Mouse (Mus musculus) neural tube, embryonic 14.5 days (tissue): ENCODE results near the gene Diaph3. TPM values are rescaled to one million over a fixed set of nuclear protein-coding genes. Genes with fewer than 3 reads are reported as not detected.

ENCODE experiments used
- ATAC-seq: fragments of 200-750 bp; cut with Nextera tagmentation; 2 replicates; pipeline ENCODE4 v1.8.0; 2017; ENCODE audit warnings: low read depth, mild to moderate bottlenecking, moderate TSS enrichment, moderate library complexity
- H3K27ac ChIP-seq: fragments of 300-500 bp; sonication (generic); 2 replicates; pipeline ENCODE4 v1.5.1; 2014; ENCODE audit warnings: low read depth, mild to moderate bottlenecking, control low read depth, low read length, moderate library complexity, mixed read lengths
- H3K27me3 ChIP-seq: fragments of 300-500 bp; sonication (generic); 2 replicates; pipeline ENCODE4 v1.6.1; 2014; ENCODE audit warnings: low read length; ENCODE audit not compliant: control insufficient read depth, insufficient read depth
- H3K36me3 ChIP-seq: fragments of 300-500 bp; sonication (generic); 2 replicates; pipeline ENCODE4 v1.6.1; 2014; ENCODE audit warnings: low read length, mixed read lengths; ENCODE audit not compliant: control insufficient read depth, insufficient read depth
- H3K4me1 ChIP-seq: fragments of 300-500 bp; sonication (generic); 2 replicates; pipeline ENCODE4 v1.6.1; 2014; ENCODE audit warnings: low read length; ENCODE audit not compliant: control insufficient read depth, insufficient read depth
- H3K4me2 ChIP-seq: fragments of 300-500 bp; sonication (generic); 2 replicates; pipeline ENCODE4 v1.6.1; 2014; ENCODE audit warnings: mild to moderate bottlenecking, low read depth, low read length, control low read depth
- H3K4me3 ChIP-seq: fragments of 300-500 bp; sonication (generic); 2 replicates; pipeline ENCODE4 v1.5.1; 2014; ENCODE audit warnings: low read depth, low read length, control low read depth, mixed read lengths
- H3K9ac ChIP-seq: fragments of 300-500 bp; sonication (generic); replicated peaks from 2 replicates; pipeline ENCODE4 v1.6.1; 2014; ENCODE audit warnings: low read depth, mild to moderate bottlenecking, control low read depth, low read length, mixed read lengths
- H3K9me3 ChIP-seq: fragments of 300-500 bp; sonication (generic); 2 replicates; pipeline ENCODE4 v1.6.1; 2016; ENCODE audit warnings: low read length; ENCODE audit not compliant: control insufficient read depth
- WGBS: fragments of 180-500 bp; shearing (Covaris S2); extraction: QIAGEN DNeasy Blood & Tissue Kit; methylation state at CpG from one replicate; pipeline ENCODE4 v1.1.7; 2014; 5-methylcytosine and 5-hydroxymethylcytosine counted together
- microRNA-seq: library from miRNA; unstranded; fragments of <30 nt; microRNA quantifications from one replicate; pipeline ENCODE4, GENCODE M21; 2016
- polyA plus RNA-seq: library from polyadenylated mRNA; unstranded; fragments of >200 nt; fragmentation: Nextera tagmentation; extraction: Ambion mirVana; gene quantifications from 2 replicates; pipeline ENCODE4 v1.2.1, GENCODE M21; 2014

Diaph3 gene
- polyA plus RNA-seq, 1 experiment from 2014 or later: 2.2 TPM

- WGBS: 94% methylated on average over 3 of the region's 3 CpGs
Observed at GRCm38 (mm10) chr14:86641839-86642238, 499.2 kb downstream of the Diaph3 start.

GRCm38 (mm10) chr14:86640086-86640485 is 500.9 kb downstream of the Diaph3 start:
- WGBS: 72% methylated on average over 5 of the region's 5 CpGs

More at GRCm38 (mm10) chr14:86641839-86642238, 499.2 kb downstream of the Diaph3 start:
- H3K36me3 ChIP-seq: no peaks in the 10 kb centered on the region
- no peaks in the 10 kb centered on the region for H3K9me3 ChIP-seq
- no peaks in the 10 kb centered on the region for H3K4me1 ChIP-seq
- no peaks in the 10 kb centered on the region for H3K27me3 ChIP-seq
- ATAC-seq: no peak
- no peak overlapping the region for H3K27ac ChIP-seq
- no peak overlapping the region for H3K9ac ChIP-seq
- H3K4me2 ChIP-seq: no peak overlapping the region
- no peak overlapping the region for H3K4me3 ChIP-seq

GRCm38 (mm10) chr14:86635594-86636140 is 505.4 kb downstream of the Diaph3 start:
- no peaks in the 10 kb centered on the region for H3K4me1 ChIP-seq
- H3K9ac ChIP-seq: no peak overlapping the region
- no peaks in the 10 kb centered on the region for H3K9me3 ChIP-seq
- no peak overlapping the region for H3K4me2 ChIP-seq
- no peaks in the 10 kb centered on the region for H3K27me3 ChIP-seq
- no peak for ATAC-seq
- H3K36me3 ChIP-seq: no peaks in the 10 kb centered on the region
- H3K4me3 ChIP-seq: no peak overlapping the region
- 30% methylated on average over 6 of the region's 6 CpGs for WGBS
- H3K27ac ChIP-seq: no peak overlapping the region

More at GRCm38 (mm10) chr14:86640086-86640485, 500.9 kb downstream of the Diaph3 start:
- Histone ChIP-seq H3K4me1 (no peaks in the 10 kb centered on the region), H3K27ac (no peak overlapping the region), H3K9ac (no peak overlapping the region), H3K4me3 (no peak overlapping the region), H3K27me3 (no peaks in the 10 kb centered on the region), H3K4me2 (no peak overlapping the region), H3K9me3 (no peaks in the 10 kb centered on the region), H3K36me3 (no peaks in the 10 kb centered on the region)
- no peak for ATAC-seq

- no peaks in the 10 kb centered on the region for H3K27me3 ChIP-seq
- H3K9me3 ChIP-seq: no peaks in the 10 kb centered on the region
- ATAC-seq: no peak
- H3K27ac ChIP-seq: no peak overlapping the region
- 72% methylated on average over 2 of the region's 2 CpGs for WGBS
- H3K4me1 ChIP-seq: no peaks in the 10 kb centered on the region
- no peak overlapping the region for H3K4me3 ChIP-seq
- no peak overlapping the region for H3K9ac ChIP-seq
- H3K4me2 ChIP-seq: no peak overlapping the region
- no peaks in the 10 kb centered on the region for H3K36me3 ChIP-seq
Observed at GRCm38 (mm10) chr14:86635052-86635451, 506.0 kb downstream of the Diaph3 start.

GRCm38 (mm10) chr14:86633799-86634198 is 507.2 kb downstream of the Diaph3 start:
- no peaks in the 10 kb centered on the region for H3K36me3 ChIP-seq

GRCm38 (mm10) chr14:86624816-86625425 is 516.1 kb downstream of the Diaph3 start:
- no peaks in the 10 kb centered on the region for H3K9me3 ChIP-seq
- ATAC-seq: no peak
- no peaks in the 10 kb centered on the region for H3K4me1 ChIP-seq
- 90% methylated on average over 5 of the region's 5 CpGs for WGBS
- no peak overlapping the region for H3K9ac ChIP-seq
- no peak overlapping the region for H3K4me3 ChIP-seq
- no peak overlapping the region for H3K27ac ChIP-seq
- no peaks in the 10 kb centered on the region for H3K36me3 ChIP-seq
- no peaks in the 10 kb centered on the region for H3K27me3 ChIP-seq
- H3K4me2 ChIP-seq: no peak overlapping the region

More at GRCm38 (mm10) chr14:86633799-86634198, 507.2 kb downstream of the Diaph3 start:
- H3K27ac ChIP-seq: no peak overlapping the region
- no peaks in the 10 kb centered on the region for H3K4me1 ChIP-seq
- ATAC-seq: no peak
- no peaks in the 10 kb centered on the region for H3K9me3 ChIP-seq
- no peak overlapping the region for H3K9ac ChIP-seq
- no peak overlapping the region for H3K4me3 ChIP-seq
- H3K4me2 ChIP-seq: no peak overlapping the region
- 60% methylated on average over 5 of the region's 5 CpGs for WGBS
- H3K27me3 ChIP-seq: no peaks in the 10 kb centered on the region

GRCm38 (mm10) chr14:86619637-86620036 is 521.4 kb downstream of the Diaph3 start:
- H3K4me3 ChIP-seq: no peak overlapping the region
- H3K4me1 ChIP-seq: no peaks in the 10 kb centered on the region
- H3K27ac ChIP-seq: no peak overlapping the region
- 67% methylated on average over 5 of the region's 5 CpGs for WGBS
- H3K4me2 ChIP-seq: no peak overlapping the region
- ATAC-seq: no peak
- H3K9me3 ChIP-seq: no peaks in the 10 kb centered on the region
- H3K36me3 ChIP-seq: no peaks in the 10 kb centered on the region
- H3K9ac ChIP-seq: no peak overlapping the region
- H3K27me3 ChIP-seq: no peaks in the 10 kb centered on the region

Small RNA genes lying within 50 kb of the gene (microRNA-seq; reads per million reads assigned to microRNA genes)
- gene Gm23438: not detected
